In the genomic region with DNA sequence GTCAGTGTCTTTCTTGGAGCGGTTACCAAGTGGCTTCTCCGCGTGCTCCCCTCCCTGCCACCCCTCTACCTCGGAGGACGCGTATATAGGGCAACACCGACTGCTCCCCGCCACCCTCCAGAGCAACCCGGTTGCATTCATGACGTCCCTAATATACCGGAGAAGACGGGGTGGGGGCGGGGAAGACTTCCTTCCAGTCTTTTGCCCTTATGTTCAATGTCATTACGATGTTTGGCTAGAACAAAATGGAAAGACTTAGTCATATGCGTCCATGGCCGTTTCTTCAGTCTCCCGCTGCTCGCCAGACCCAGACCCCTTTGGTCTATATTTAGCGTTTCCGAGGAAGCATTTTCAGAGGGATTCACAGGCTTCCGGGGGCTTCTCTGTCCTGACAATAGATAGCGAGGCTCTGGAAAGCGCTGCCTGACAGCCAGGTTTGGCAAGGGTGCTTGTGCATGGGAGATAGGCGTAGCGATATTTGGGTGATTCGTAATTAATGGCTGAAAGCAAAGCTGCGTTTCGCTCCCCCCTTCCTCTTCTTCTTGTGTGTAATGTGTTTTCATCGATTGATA, we compare ENCODE assay signal across 8 mouse cellular contexts. TPM values are rescaled to one million over a fixed set of nuclear protein-coding genes. Genes with fewer than 3 reads are reported as not detected.
DNase-seq lines count a peak whose midpoint lies in the region; ATAC-seq lines count a peak whose summit lies in the region.

No protein-coding gene starts in this region.

- no peak for DNase-seq in lung, postnatal 14 days
- peak; percentile 46 for DNase-seq in embryo, embryonic 11 days
- no peak for DNase-seq in liver, embryonic 13.5 days
- DNase-seq in right cerebral cortex, postnatal 25 days: peak; percentile 40
- no peak for DNase-seq in c-Kit-positive CD71-positive TER-119-positive erythroid progenitor cells, embryonic 14.5 days (ENCODE audit: low spot score)

- peak overlapping the region; percentile 46 for H3K9ac ChIP-seq in lung, embryonic 15.5 days
- H3K9ac ChIP-seq in hindbrain, embryonic 15.5 days: peak overlapping the region; percentile 98
- H3K9ac ChIP-seq in liver, embryonic 13.5 days: no peak overlapping the region

- H3K9me3 ChIP-seq in lung, embryonic 15.5 days: no peaks in the 10 kb centered on the region
- H3K9me3 ChIP-seq in hindbrain, embryonic 15.5 days: no peaks in the 10 kb centered on the region
- H3K9me3 ChIP-seq in liver, embryonic 13.5 days (replicated peaks): no peaks in the 10 kb centered on the region

- H3K4me2 ChIP-seq in lung, embryonic 15.5 days: peak overlapping the region; percentile 91
- peak overlapping the region; percentile 72 for H3K4me2 ChIP-seq in hindbrain, embryonic 15.5 days
- H3K4me2 ChIP-seq in liver, embryonic 13.5 days: peak overlapping the region; percentile 66

- H3K4me1 ChIP-seq in lung, embryonic 15.5 days: 0 out of 2 replicates have a peak, but pooled peaks cover 9% of the 10 kb centered on the region
- H3K4me1 ChIP-seq in hindbrain, embryonic 15.5 days (replicated peaks): peaks cover 21% of the 10 kb centered on the region
- no peaks in the 10 kb centered on the region for H3K4me1 ChIP-seq in liver, embryonic 13.5 days (replicated peaks)

- under 1% methylated on average over 29 of the region's 29 CpGs for WGBS in lung, embryonic 15.5 days
- WGBS in hindbrain, embryonic 15.5 days: under 1% methylated on average over 29 of the region's 29 CpGs
- WGBS in liver, embryonic 13.5 days (ENCODE audit: insufficient replicate concordance): 2% methylated on average over 29 of the region's 29 CpGs

- H3K27me3 ChIP-seq in lung, embryonic 15.5 days: peaks cover 37% of the 10 kb centered on the region
- no peaks in the 10 kb centered on the region for H3K27me3 ChIP-seq in hindbrain, embryonic 15.5 days
- H3K27me3 ChIP-seq in liver, embryonic 13.5 days: peaks cover 48% of the 10 kb centered on the region

- ATAC-seq in lung, embryonic 15.5 days (ENCODE audit: borderline replicate concordance, extremely low read depth, low FRiP score, low TSS enrichment): peak; percentile 56; the same call in 1 of the 2 replicates
- ATAC-seq in hindbrain, embryonic 15.5 days (ENCODE audit: low FRiP score, low read depth): peak; percentile 73
- no peak for ATAC-seq in liver, embryonic 13.5 days (ENCODE audit: low read depth)
- ATAC-seq in megakaryocyte-erythroid progenitor cell, adult 5-6 weeks (replicated peaks; ENCODE audit: low FRiP score, low TSS enrichment, poor library complexity, severe bottlenecking): no peak

- peak overlapping the region; percentile 69 for H3K27ac ChIP-seq in lung, embryonic 15.5 days
- peak overlapping the region; percentile 96 for H3K27ac ChIP-seq in hindbrain, embryonic 15.5 days (replicated peaks)
- H3K27ac ChIP-seq in liver, embryonic 13.5 days: no peak overlapping the region

- no peaks in the 10 kb centered on the region for H3K36me3 ChIP-seq in lung, embryonic 15.5 days
- no peaks in the 10 kb centered on the region for H3K36me3 ChIP-seq in hindbrain, embryonic 15.5 days
- H3K36me3 ChIP-seq in liver, embryonic 13.5 days: no peaks in the 10 kb centered on the region

- peak overlapping the region; percentile 58 for H3K4me3 ChIP-seq in lung, embryonic 15.5 days
- H3K4me3 ChIP-seq in hindbrain, embryonic 15.5 days: peak overlapping the region; percentile 79
- H3K4me3 ChIP-seq in liver, embryonic 13.5 days (replicated peaks): peak overlapping the region; percentile 51

RNA-seq across cellular contexts. Expression of gene Ctnnd2, which starts 1.1 kb away (rescaled TPM):
- polyA plus RNA-seq in lung, embryonic 15.5 days (2015; fragmentation: Nextera tagmentation; extraction: Ambion mirVana): 15.4 and 18.9 TPM in 2 replicates
- polyA plus RNA-seq in hindbrain, embryonic 15.5 days (2015; fragmentation: Nextera tagmentation; extraction: Ambion mirVana): 68.1 and 71.8 TPM in 2 replicates
- polyA plus RNA-seq in liver, embryonic 13.5 days (2015; fragmentation: Nextera tagmentation; extraction: Ambion mirVana): 0.15 and 0.16 TPM in 2 replicates
- 0.99 TPM in 1 of 2 replicates, not detected in the other for total RNA-seq in megakaryocyte-erythroid progenitor cell, adult 5-6 weeks (2014; fragmentation: Nextera tagmentation)
- total RNA-seq in megakaryocyte-erythroid progenitor cell, adult 5-6 weeks (2017): 4.1 TPM in 1 of 2 replicates, not detected in the other

Comparison
In these comparisons a context has a peak if more than half of its experiments do, and no peak if none do; other contexts are left out.
1. ATAC-seq: peak in lung, embryonic 15.5 days (single experiment) and hindbrain, embryonic 15.5 days (single experiment); none in liver, embryonic 13.5 days (single experiment) and megakaryocyte-erythroid progenitor cell, adult 5-6 weeks (single experiment).
2. DNase-seq: peak in embryo, embryonic 11 days (single experiment) and right cerebral cortex, postnatal 25 days (single experiment); none in lung, postnatal 14 days (single experiment), liver, embryonic 13.5 days (single experiment) and c-Kit-positive CD71-positive TER-119-positive erythroid progenitor cells, embryonic 14.5 days (single experiment).
3. RNA of gene Ctnnd2, which starts 1.1 kb away (polyA plus RNA-seq): 68.1 to 71.8 TPM in hindbrain, embryonic 15.5 days and 15.4 to 18.9 TPM in lung, embryonic 15.5 days; 0.15 to 0.16 TPM in liver, embryonic 13.5 days; every median in the first group is over 10 times any median in the second.
4. Peak in every context shown above with its lines, with median percentiles within 50 percentile points of each other: H3K4me2 ChIP-seq and H3K4me3 ChIP-seq.